Mouse (Mus musculus) heart, embryonic 16.5 days (tissue): ENCODE data around the gene Gm732. TPM values are rescaled to one million over a fixed set of nuclear protein-coding genes. Genes with fewer than 3 reads are reported as not detected.

Source experiments
- ATAC-seq: fragments of 200-750 bp; cut with Nextera tagmentation; replicated peaks from 2 replicates; pipeline ENCODE4 v1.8.0; 2017; ENCODE audit warnings: moderate number of reproducible peaks; ENCODE audit not compliant: insufficient read depth, low FRiP score; ENCODE audit errors: extremely low read depth
- H3K27ac ChIP-seq: fragments of 300-500 bp; sonication (generic); 2 replicates; pipeline ENCODE4 v1.5.1; 2014; ENCODE audit warnings: mild to moderate bottlenecking, low read length, control low read depth, moderate library complexity
- H3K27me3 ChIP-seq: fragments of 300-500 bp; sonication (generic); 2 replicates; pipeline ENCODE4 v1.6.1; 2014; ENCODE audit warnings: low read length, mixed read lengths; ENCODE audit not compliant: control insufficient read depth, insufficient read depth
- H3K36me3 ChIP-seq: fragments of 300-500 bp; sonication (generic); 2 replicates; pipeline ENCODE4 v1.6.1; 2014; ENCODE audit not compliant: control insufficient read depth, insufficient read depth
- H3K4me1 ChIP-seq: fragments of 300-500 bp; sonication (generic); 2 replicates; pipeline ENCODE4 v1.6.1; 2014; ENCODE audit warnings: low read length, mixed read lengths; ENCODE audit not compliant: control insufficient read depth, insufficient read depth
- H3K4me2 ChIP-seq: fragments of 300-500 bp; sonication (generic); 2 replicates; pipeline ENCODE4 v1.6.1; 2014; ENCODE audit warnings: low read depth, mild to moderate bottlenecking, control low read depth, low read length
- H3K4me3 ChIP-seq: fragments of 300-500 bp; sonication (generic); 2 replicates; pipeline ENCODE4 v1.5.1; 2014; ENCODE audit warnings: mild to moderate bottlenecking, control low read depth, low read length
- H3K9ac ChIP-seq: fragments of 300-500 bp; sonication (generic); 2 replicates; pipeline ENCODE4 v1.6.1; 2014; ENCODE audit warnings: low read length, control low read depth
- H3K9me3 ChIP-seq: fragments of 300-500 bp; sonication (generic); replicated peaks from 2 replicates; pipeline ENCODE4 v1.6.1; 2016; ENCODE audit warnings: low read length; ENCODE audit not compliant: control insufficient read depth
- WGBS: fragments of 180-500 bp; shearing (Covaris S2); extraction: QIAGEN DNeasy Blood & Tissue Kit; methylation state at CpG from one replicate; pipeline ENCODE4 v1.1.7; 2014; 5-methylcytosine and 5-hydroxymethylcytosine counted together
- polyA plus RNA-seq: library from polyadenylated mRNA; unstranded; fragments of >200 nt; fragmentation: Nextera tagmentation; extraction: Ambion mirVana; gene quantifications from 2 replicates; pipeline ENCODE4 v1.2.1, GENCODE M21; 2015

The Gm732 gene
- polyA plus RNA-seq, result not detected in 2 replicates

GRCm38 (mm10) chrX:107948365-107948764, at the start of gene Gm732:
TSS of gene Gm732 (minus strand) at chrX:107948465.
- H3K27ac ChIP-seq, result no peak within 1 kb of the TSS
- no peak within 1 kb of the TSS for H3K4me2 ChIP-seq
- no peaks in the 10 kb centered on the region for H3K9me3 ChIP-seq
- no peak within 1 kb of the TSS for H3K9ac ChIP-seq
- 75% methylated on average over 1 of the region's 1 CpGs for WGBS
- ATAC-seq, result no peak
- no peak within 1 kb of the TSS for H3K4me3 ChIP-seq
- no peaks in the 10 kb centered on the region for H3K4me1 ChIP-seq
- H3K27me3 ChIP-seq, result no peaks in the 10 kb centered on the region
- H3K36me3 ChIP-seq, result no peaks in the 10 kb centered on the region

Other genes with a start within 250 kb of the Gm732 start
- gene Tent5d, start 155.9 kb downstream of the Gm732 start, polyA plus RNA-seq, result 0.32 and 0.64 TPM in 2 replicates
- 11.3 and 13.0 TPM in 2 replicates for gene 2610002M06Rik, start 132.1 kb downstream of the Gm732 start, polyA plus RNA-seq